Mouse (Mus musculus) frontal cortex, postnatal 14 days (tissue): Measurements from ENCODE around the gene Slc5a5.
A peak's percentile ranks its signal among the peaks of the same experiment; 100 is the strongest.

Source experiments
- DNase-seq, 2 experiments: peaks; one replicate each; pipeline ENCODE4 v3.0.0; 2022; ENCODE audit warnings: low spot score in 2 of 2

Gene Slc5a5

GRCm38 (mm10) chr8:70892022-70892895 is at the start of gene Slc5a5:
TSS of gene Slc5a5 (minus strand) at chr8:70892757.
- DNase-seq, result no peak

- no peak for DNase-seq
Observed at GRCm38 (mm10) chr8:70941478-70941877, 48.9 kb upstream of the Slc5a5 start.

GRCm38 (mm10) chr8:70937200-70937599 is 44.6 kb upstream of the Slc5a5 start:
- DNase-seq, result no peak

- DNase-seq, result no peak
Observed at GRCm38 (mm10) chr8:70934786-70935185, 42.2 kb upstream of the Slc5a5 start.

GRCm38 (mm10) chr8:70933036-70933435 is 40.5 kb upstream of the Slc5a5 start:
- DNase-seq, result no peak

- DNase-seq, result no peak
Observed at GRCm38 (mm10) chr8:70931731-70932130, 39.2 kb upstream of the Slc5a5 start.

GRCm38 (mm10) chr8:70928778-70929322 is 36.3 kb upstream of the Slc5a5 start:
- no peak for DNase-seq

GRCm38 (mm10) chr8:70928096-70928495 is 35.5 kb upstream of the Slc5a5 start:
- DNase-seq, result no peak

- DNase-seq, result no peak
Observed at GRCm38 (mm10) chr8:70926396-70926795, 33.8 kb upstream of the Slc5a5 start.

GRCm38 (mm10) chr8:70925754-70926153 is 33.2 kb upstream of the Slc5a5 start:
- DNase-seq, result peak in 1 of 2 experiments; percentile 1

- DNase-seq, result peak in 1 of 2 experiments; percentile 1
Observed at GRCm38 (mm10) chr8:70924151-70924550, 31.6 kb upstream of the Slc5a5 start.

- no peak for DNase-seq
Observed at GRCm38 (mm10) chr8:70920049-70920922, 27.7 kb upstream of the Slc5a5 start.

GRCm38 (mm10) chr8:70914704-70915103 is 22.1 kb upstream of the Slc5a5 start:
- DNase-seq, result no peak

- DNase-seq, result no peak
Observed at GRCm38 (mm10) chr8:70913523-70913922, 21.0 kb upstream of the Slc5a5 start.

GRCm38 (mm10) chr8:70912955-70913354 is 20.4 kb upstream of the Slc5a5 start:
- no peak for DNase-seq

- DNase-seq, result no peak
Observed at GRCm38 (mm10) chr8:70911596-70911995, 19.0 kb upstream of the Slc5a5 start.

- no peak for DNase-seq
Observed at GRCm38 (mm10) chr8:70907518-70907917, 15.0 kb upstream of the Slc5a5 start.

- DNase-seq, result peak; percentile 73 to 80
Observed at GRCm38 (mm10) chr8:70905831-70906736, 13.5 kb upstream of the Slc5a5 start, which contains the start of gene Map1s. TSS of gene Map1s (plus strand) at chr8:70905932.

GRCm38 (mm10) chr8:70905463-70905830 is 12.9 kb upstream of the Slc5a5 start:
- DNase-seq, result no peak

- DNase-seq, result no peak
Observed at GRCm38 (mm10) chr8:70904532-70904931, 12.0 kb upstream of the Slc5a5 start.

- DNase-seq, result no peak
Observed at GRCm38 (mm10) chr8:70903582-70903981, 11.0 kb upstream of the Slc5a5 start.
